In genomic region chr2:155806548-155806947, GRCm38 (mm10) we compare ENCODE assay signal across 15 mouse cellular contexts. TPM values are rescaled to one million over a fixed set of nuclear protein-coding genes. Genes with fewer than 3 reads are reported as not detected.
DNase-seq lines count a peak whose midpoint lies in the region; ATAC-seq and TF ChIP-seq lines count a peak whose summit lies in the region.
"Had no signal": no experiment of that assay in that cellular context is flagged by ENCODE, and none has a peak within 500 bp of the region (broad histone marks: within the 10 kb centered on the region; RNA-seq: fewer than 3 reads in every experiment).

No protein-coding gene starts in this region.

- H3K9ac ChIP-seq in liver, adult 2 months (ENCODE audit: low read depth, low read length), result no peak overlapping the region
- no peak overlapping the region for H3K9ac ChIP-seq in hindbrain, postnatal 0 days (replicated peaks; ENCODE audit: low read length)
- H3K9ac ChIP-seq in hindbrain, embryonic 12.5 days, result no peak overlapping the region
- H3K9ac ChIP-seq: liver, embryonic 12.5 days had no signal

- H3K27me3 ChIP-seq in liver, adult 2 months (ENCODE audit: control insufficient read depth, insufficient read depth, low read length), result no peaks in the 10 kb centered on the region
- no peaks in the 10 kb centered on the region for H3K27me3 ChIP-seq in hindbrain, postnatal 0 days (ENCODE audit: insufficient read depth, low read length)
- no peaks in the 10 kb centered on the region for H3K27me3 ChIP-seq in hindbrain, embryonic 12.5 days

- ATAC-seq in erythroid progenitor cell, adult 5-6 weeks (replicated peaks; ENCODE audit: low FRiP score, poor library complexity, severe bottlenecking), result no peak
- ATAC-seq in hindbrain, postnatal 0 days, result no peak
- ATAC-seq in hindbrain, embryonic 12.5 days (ENCODE audit: low FRiP score), result no peak
- ATAC-seq: activated CD4-positive, CD25-positive, alpha-beta regulatory T cell, adult 4 months; liver, embryonic 12.5 days had no signal

- H3K27ac ChIP-seq in liver, adult 2 months (replicated peaks; ENCODE audit: insufficient read depth, low read depth, low read length), result no peak overlapping the region
- no peak overlapping the region for H3K27ac ChIP-seq in hindbrain, postnatal 0 days
- H3K27ac ChIP-seq in hindbrain, embryonic 12.5 days, result no peak overlapping the region
- H3K27ac ChIP-seq: kidney, postnatal 0 days; liver, embryonic 12.5 days had no signal

- no peaks in the 10 kb centered on the region for H3K9me3 ChIP-seq in hindbrain, postnatal 0 days (ENCODE audit: low read length)
- H3K9me3 ChIP-seq in hindbrain, embryonic 12.5 days (replicated peaks), result no peaks in the 10 kb centered on the region
- H3K9me3 ChIP-seq: liver, embryonic 12.5 days; megakaryocyte, embryonic 14.5 days had no signal

- H3K4me2 ChIP-seq in hindbrain, postnatal 0 days (ENCODE audit: low read depth, low read length), result no peak overlapping the region
- H3K4me2 ChIP-seq in hindbrain, embryonic 12.5 days (replicated peaks), result no peak overlapping the region
- H3K4me2 ChIP-seq: liver, embryonic 12.5 days had no signal

- H3K4me3 ChIP-seq in liver, adult 2 months (ENCODE audit: insufficient read depth, low read depth, low read length), result no peak overlapping the region
- no peak overlapping the region for H3K4me3 ChIP-seq in hindbrain, postnatal 0 days (ENCODE audit: low read length)
- no peak overlapping the region for H3K4me3 ChIP-seq in hindbrain, embryonic 12.5 days
- H3K4me3 ChIP-seq: erythroblast, embryonic 14.5 days; liver, embryonic 12.5 days; megakaryocyte, embryonic 14.5 days had no signal

- no peak for TF ChIP-seq CTCF in liver, adult 2 months (IDR thresholded peaks at IDR 0.05; ENCODE audit: low read depth, low read length)
- TF ChIP-seq CTCF in hindbrain, postnatal 0 days (IDR thresholded peaks at IDR 0.05; ENCODE audit: low read depth), result no peak

- H3K36me3 ChIP-seq in liver, adult 2 months (ENCODE audit: control insufficient read depth, insufficient read depth, low read length), result no peaks in the 10 kb centered on the region
- H3K36me3 ChIP-seq in hindbrain, postnatal 0 days (ENCODE audit: insufficient read depth, low read length), result peaks cover 17% of the 10 kb centered on the region; the same call in 1 of the 2 replicates
- H3K36me3 ChIP-seq in hindbrain, embryonic 12.5 days, result 0 out of 2 replicates have a peak, but pooled peaks cover 3% of the 10 kb centered on the region
- H3K36me3 ChIP-seq: liver, embryonic 12.5 days had no signal

- peak; percentile 72 for DNase-seq in liver, adult 2 months (ENCODE audit: extremely low read depth, low read depth, low spot score)
- no peak for DNase-seq in liver
- DNase-seq in adrenal gland, postnatal 10 days, result peak; percentile 82
- DNase-seq in cerebellum, postnatal 14 days, result peak; percentile 87 to 92
- DNase-seq in lung, postnatal 4 days, result peak; percentile 34 to 51
- DNase-seq in hindbrain, postnatal 0 days (ENCODE audit: low spot score), result no peak

- TF ChIP-seq POLR2A in liver, adult 2 months (IDR thresholded peaks at IDR 0.05; ENCODE audit: extremely low read depth, insufficient read depth, low read length), result no peak

- 41% methylated on average over 5 of the region's 5 CpGs for WGBS in liver, adult 2 months
- 65% methylated on average over 5 of the region's 5 CpGs for WGBS in hindbrain, postnatal 0 days
- 66% methylated on average over 5 of the region's 5 CpGs for WGBS in hindbrain, embryonic 12.5 days

- H3K79me2 ChIP-seq in liver, adult 2 months (ENCODE audit: control insufficient read depth, insufficient read depth, low read length), result no peaks in the 10 kb centered on the region

- H3K4me1 ChIP-seq in liver, adult 2 months (ENCODE audit: control insufficient read depth, insufficient read depth, low read length), result no peaks in the 10 kb centered on the region
- no peaks in the 10 kb centered on the region for H3K4me1 ChIP-seq in hindbrain, postnatal 0 days (ENCODE audit: insufficient read depth, low read length)
- H3K4me1 ChIP-seq in hindbrain, embryonic 12.5 days, result no peaks in the 10 kb centered on the region
- H3K4me1 ChIP-seq: liver, embryonic 12.5 days had no signal

RNA-seq across cellular contexts. Expression of gene BC029722, which starts 12.7 kb away (rescaled TPM):
- 5.0 and 5.5 TPM in 2 replicates for total RNA-seq in liver, adult 2 months (2014; rRNA removed)
- 23.7 and 26.9 TPM in 2 replicates for polyA plus RNA-seq in liver, adult 2 months (2012; rRNA removed)
- 10 to 100 TPM; 54.2 to 56.7 TPM for total RNA-seq in adrenal gland, postnatal 10 days (2021)
- total RNA-seq in erythroid progenitor cell, adult 5-6 weeks (2015; ENCODE audit: low replicate concordance), result not detected in 2 replicates
- total RNA-seq in erythroid progenitor cell, adult 5-6 weeks (2017; ENCODE audit: low replicate concordance), result 0.77 and 1.6 TPM in 2 replicates
- total RNA-seq in hindbrain, postnatal 0 days (2014; rRNA removed), result 31.9 and 35.4 TPM in 2 replicates
- polyA plus RNA-seq in hindbrain, postnatal 0 days (2015; fragmentation: Nextera tagmentation; extraction: Ambion mirVana), result 52.2 and 53.4 TPM in 2 replicates
- polyA plus RNA-seq in hindbrain, embryonic 12.5 days (2016; fragmentation: Nextera tagmentation; extraction: Ambion mirVana), result 17.1 and 17.3 TPM in 2 replicates

RNA-seq across cellular contexts. Expression of gene Eif6, which starts 20.2 kb away (rescaled TPM):
- 41.0 and 49.0 TPM in 2 replicates for total RNA-seq in liver, adult 2 months (2014; rRNA removed)
- 80.2 and 84.4 TPM in 2 replicates for polyA plus RNA-seq in liver, adult 2 months (2012; rRNA removed)
- total RNA-seq in adrenal gland, postnatal 10 days (2021), result 100 to 1,000 TPM; 106 to 121 TPM
- 68.1 and 91.0 TPM in 2 replicates for total RNA-seq in erythroid progenitor cell, adult 5-6 weeks (2015; ENCODE audit: low replicate concordance)
- 11.6 and 28.1 TPM in 2 replicates for total RNA-seq in erythroid progenitor cell, adult 5-6 weeks (2017; ENCODE audit: low replicate concordance)
- total RNA-seq in hindbrain, postnatal 0 days (2014; rRNA removed), result 105 and 110 TPM in 2 replicates
- 138 and 144 TPM in 2 replicates for polyA plus RNA-seq in hindbrain, postnatal 0 days (2015; fragmentation: Nextera tagmentation; extraction: Ambion mirVana)
- polyA plus RNA-seq in hindbrain, embryonic 12.5 days (2016; fragmentation: Nextera tagmentation; extraction: Ambion mirVana), result 151 and 160 TPM in 2 replicates

RNA-seq across cellular contexts. Expression of gene Fam83c, which starts 28.1 kb away (rescaled TPM):
- total RNA-seq in liver, adult 2 months (2014; rRNA removed), result not detected in 2 replicates
- not detected in 2 replicates for polyA plus RNA-seq in liver, adult 2 months (2012; rRNA removed)
- total RNA-seq in adrenal gland, postnatal 10 days (2021), result not detected
- total RNA-seq in erythroid progenitor cell, adult 5-6 weeks (2015; ENCODE audit: low replicate concordance), result not detected in 2 replicates
- not detected in 2 replicates for total RNA-seq in erythroid progenitor cell, adult 5-6 weeks (2017; ENCODE audit: low replicate concordance)
- total RNA-seq in hindbrain, postnatal 0 days (2014; rRNA removed), result not detected in 2 replicates
- 0.10 and 0.15 TPM in 2 replicates for polyA plus RNA-seq in hindbrain, postnatal 0 days (2015; fragmentation: Nextera tagmentation; extraction: Ambion mirVana)
- polyA plus RNA-seq in hindbrain, embryonic 12.5 days (2016; fragmentation: Nextera tagmentation; extraction: Ambion mirVana), result 0.41 and 0.46 TPM in 2 replicates
- total RNA-seq: common myeloid progenitor, adult 5-6 weeks; layer of hippocampus, postnatal 25 days had no signal
- polyA plus RNA-seq: activated CD4-positive, CD25-positive, alpha-beta regulatory T cell, adult 4 months; erythroblast, embryonic 14.5 days had no signal

RNA-seq across cellular contexts. Expression of gene Mmp24, which starts 31.4 kb away (rescaled TPM):
- total RNA-seq in liver, adult 2 months (2014; rRNA removed), result not detected in 2 replicates
- polyA plus RNA-seq in liver, adult 2 months (2012; rRNA removed), result 0.02 and 0.05 TPM in 2 replicates
- total RNA-seq in adrenal gland, postnatal 10 days (2021), result 1 to 10 TPM; 2.5 to 3.4 TPM
- not detected in 2 replicates for total RNA-seq in erythroid progenitor cell, adult 5-6 weeks (2015; ENCODE audit: low replicate concordance)
- not detected in 2 replicates for total RNA-seq in erythroid progenitor cell, adult 5-6 weeks (2017; ENCODE audit: low replicate concordance)
- total RNA-seq in hindbrain, postnatal 0 days (2014; rRNA removed), result 161 and 179 TPM in 2 replicates
- 12.2 and 12.4 TPM in 2 replicates for polyA plus RNA-seq in hindbrain, postnatal 0 days (2015; fragmentation: Nextera tagmentation; extraction: Ambion mirVana)
- polyA plus RNA-seq in hindbrain, embryonic 12.5 days (2016; fragmentation: Nextera tagmentation; extraction: Ambion mirVana), result 5.3 and 6.0 TPM in 2 replicates

RNA-seq across cellular contexts. Expression of gene Procr, which starts 55.6 kb away (rescaled TPM):
- 0.46 and 0.47 TPM in 2 replicates for total RNA-seq in liver, adult 2 months (2014; rRNA removed)
- polyA plus RNA-seq in liver, adult 2 months (2012; rRNA removed), result 0.65 and 0.73 TPM in 2 replicates
- 10 to 100 TPM; 20.6 to 34.4 TPM for total RNA-seq in adrenal gland, postnatal 10 days (2021)
- not detected in 2 replicates for total RNA-seq in erythroid progenitor cell, adult 5-6 weeks (2015; ENCODE audit: low replicate concordance)
- total RNA-seq in erythroid progenitor cell, adult 5-6 weeks (2017; ENCODE audit: low replicate concordance), result not detected in 2 replicates
- total RNA-seq in hindbrain, postnatal 0 days (2014; rRNA removed), result 1.1 and 1.4 TPM in 2 replicates
- polyA plus RNA-seq in hindbrain, postnatal 0 days (2015; fragmentation: Nextera tagmentation; extraction: Ambion mirVana), result 1.6 and 2.6 TPM in 2 replicates
- polyA plus RNA-seq in hindbrain, embryonic 12.5 days (2016; fragmentation: Nextera tagmentation; extraction: Ambion mirVana), result 3.4 and 4.1 TPM in 2 replicates
- polyA plus RNA-seq: activated CD4-positive, CD25-positive, alpha-beta regulatory T cell, adult 4 months had no signal

Comparison
In these comparisons a context has a peak if more than half of its experiments do, and no peak if none do; other contexts are left out.
1. DNase-seq: peak in liver, adult 2 months (single experiment), adrenal gland, postnatal 10 days (single experiment), cerebellum, postnatal 14 days (2 of 2) and lung, postnatal 4 days (2 of 2); none in liver (single experiment) and hindbrain, postnatal 0 days (single experiment).